Mouse (Mus musculus) small intestine, adult 2 months (tissue): ENCODE measurements around the gene Ssbp2.

ENCODE experiments used
- CTCF ChIP-seq: fragments of 200-500 bp; IDR thresholded peaks from 2 replicates; pipeline ENCODE4 v1.5.1; 2012; ENCODE audit warnings: low read depth, mild to moderate bottlenecking, control low read depth, inconsistent platforms, low read length, moderate library complexity, mixed read lengths; ENCODE audit not compliant: insufficient replicate concordance, insufficient read length; ENCODE audit errors: extremely low read depth
- POLR2A ChIP-seq: fragments of 200-500 bp; IDR thresholded peaks from 2 replicates; pipeline ENCODE4 v1.6.1; 2012; ENCODE audit warnings: low read depth, mild to moderate bottlenecking, control low read depth, inconsistent platforms, low read length, moderate library complexity

GRCm38 (mm10) chr13:91540145-91541068 lies 80.3 kb downstream of the Ssbp2 start:
- TF ChIP-seq CTCF, result no peak
- no peak for TF ChIP-seq POLR2A
